Mouse (Mus musculus) ovary, postnatal 10 days (tissue): ENCODE results near the gene Itsn2.
"Not testable (repeated sequence)": the region's sequence is repeated elsewhere in the genome, so short reads cannot be mapped to it uniquely, and the experiment has no call there.

Source experiments
- DNase-seq: peaks from one replicate; pipeline ENCODE4 v3.0.0; 2022; ENCODE audit warnings: low spot score

Gene Itsn2

DNA sequence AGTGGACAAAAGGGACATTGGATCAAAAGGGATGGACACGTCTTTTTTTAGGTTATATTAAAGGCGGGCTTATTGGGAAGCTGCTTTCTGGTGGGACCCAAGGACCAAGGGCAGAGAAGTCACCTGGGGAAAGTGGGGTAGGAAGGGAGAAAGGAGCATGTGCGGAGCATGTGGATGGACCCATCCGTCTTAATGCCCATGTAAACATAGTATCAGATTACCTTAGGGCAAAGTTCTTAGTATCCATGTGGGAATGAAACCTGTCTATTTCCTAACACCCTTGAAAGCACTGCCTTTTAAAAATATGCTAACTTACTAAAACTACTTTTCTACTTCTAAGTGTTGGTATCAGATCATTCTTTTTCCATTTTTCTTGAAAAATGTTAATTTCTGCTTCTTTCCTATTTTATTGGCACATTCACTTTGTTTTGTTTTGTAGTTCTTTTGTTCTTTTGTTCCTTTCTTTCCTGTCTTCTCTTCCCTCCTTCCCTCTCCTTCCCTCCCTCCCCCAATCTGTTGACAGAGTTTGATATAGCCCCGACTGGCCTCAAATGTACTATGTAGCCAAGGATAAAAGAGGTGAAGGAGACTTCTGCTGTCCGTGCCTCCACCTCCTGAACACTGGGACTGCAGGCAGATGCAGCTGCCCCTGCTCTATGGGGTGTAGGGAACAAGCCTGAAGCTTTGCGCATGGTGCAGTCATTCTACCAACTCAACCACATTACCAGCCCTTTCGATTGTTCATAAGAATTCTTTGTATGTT lies 6.4 kb downstream of the Itsn2 start:
- no peak for DNase-seq

GRCm38 (mm10) chr12:4599713-4600112 lies 7.3 kb downstream of the Itsn2 start:
- no peak for DNase-seq

- no peak for DNase-seq
Measured at GRCm38 (mm10) chr12:4606625-4607024, 14.2 kb downstream of the Itsn2 start.

DNA sequence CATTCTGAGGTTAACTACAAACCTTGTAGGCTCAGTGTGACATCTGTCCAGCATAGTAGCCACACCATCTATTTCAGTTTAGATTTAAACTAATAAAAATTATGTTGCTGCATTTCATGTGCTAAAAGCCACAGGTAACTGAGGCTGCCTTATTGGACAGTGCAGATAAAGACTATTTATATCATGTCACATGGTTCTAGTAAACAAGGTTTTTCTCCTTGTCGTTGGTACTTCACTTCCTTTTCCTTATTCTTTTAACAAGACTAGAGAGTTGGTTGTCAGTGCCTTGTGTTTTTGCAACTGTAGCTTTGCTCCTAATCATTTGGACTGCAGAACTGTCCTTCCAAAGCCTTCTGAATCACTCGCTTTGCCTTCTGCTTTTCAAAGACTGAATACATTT lies 22.3 kb downstream of the Itsn2 start:
- DNase-seq = no peak

DNA sequence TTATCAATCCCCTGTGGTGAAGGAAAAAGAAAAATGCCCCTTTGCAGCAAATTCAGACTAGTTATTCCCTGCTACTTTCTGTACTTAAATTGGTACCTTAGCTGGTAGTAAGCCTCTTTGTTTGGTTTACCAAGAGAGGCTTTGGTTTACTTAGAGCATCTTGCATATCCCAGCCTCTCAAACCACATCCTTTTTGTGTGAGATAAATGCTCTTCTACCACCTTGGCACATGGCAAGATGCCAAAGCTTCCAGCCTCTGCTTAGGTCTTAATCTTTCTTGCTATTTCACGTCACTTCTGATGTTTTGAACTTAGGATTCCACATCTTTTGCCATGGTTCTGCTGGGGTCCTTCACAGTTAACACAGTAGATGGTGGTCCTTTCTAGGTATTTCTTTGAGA lies 31.8 kb downstream of the Itsn2 start:
- DNase-seq = no peak

DNA sequence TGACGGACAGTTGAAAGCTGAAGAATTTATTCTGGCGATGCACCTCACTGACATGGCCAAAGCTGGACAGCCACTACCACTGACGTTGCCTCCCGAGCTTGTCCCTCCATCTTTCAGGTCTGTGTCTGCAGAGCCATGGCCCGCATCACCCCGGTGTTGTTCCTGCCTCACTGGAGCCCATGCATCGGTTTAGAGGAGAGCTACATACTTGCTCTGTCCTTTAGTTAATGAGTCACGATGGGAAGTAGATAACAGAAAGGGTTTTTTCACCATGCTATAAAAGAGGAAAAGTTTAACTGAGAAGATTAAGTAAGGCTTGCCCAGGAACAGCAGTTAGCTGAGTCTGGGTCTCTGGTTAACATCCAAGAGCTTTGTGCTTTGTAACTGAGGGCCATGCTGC lies 40.5 kb downstream of the Itsn2 start:
- DNase-seq = no peak

- DNase-seq = no peak
Measured at GRCm38 (mm10) chr12:4638438-4638837, 46.0 kb downstream of the Itsn2 start.

DNA sequence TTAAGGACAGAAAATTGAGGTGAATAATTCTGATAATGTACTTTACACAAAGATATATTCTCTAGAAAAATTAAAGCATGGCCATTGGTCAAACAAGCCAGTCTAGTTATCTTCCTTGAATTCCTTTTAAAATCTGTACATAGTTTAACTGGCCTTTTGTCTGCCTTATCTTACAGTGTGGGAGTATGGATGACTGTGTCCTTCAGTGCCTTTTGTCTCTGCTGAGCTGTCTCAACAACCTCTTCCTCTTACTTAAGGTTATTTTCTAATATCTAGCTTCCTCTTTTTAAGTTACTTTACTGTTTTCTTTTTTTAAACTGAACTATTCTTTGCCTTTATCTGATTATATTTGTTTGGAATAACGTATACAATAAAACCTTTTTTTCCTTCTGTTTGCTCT lies 48.3 kb downstream of the Itsn2 start:
- DNase-seq = no peak

DNA sequence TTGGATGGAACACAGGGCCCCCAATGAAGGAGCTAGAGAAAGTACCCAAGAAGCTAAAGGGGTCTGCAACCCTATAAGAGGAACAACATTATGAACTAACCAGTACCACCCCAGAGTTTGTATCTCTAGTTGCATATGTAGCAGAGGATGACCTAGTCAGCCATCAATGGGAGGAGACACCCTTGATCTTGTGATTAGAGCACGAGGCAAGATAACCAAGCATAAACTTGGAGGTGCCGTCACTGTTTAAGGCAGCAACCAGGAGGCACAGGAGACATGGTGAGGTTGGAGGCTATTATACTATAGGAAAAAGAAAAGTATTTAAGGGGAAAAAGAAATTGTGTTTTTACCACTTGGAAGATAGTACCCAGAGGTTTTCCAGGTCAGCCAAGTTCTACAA lies 64.4 kb downstream of the Itsn2 start:
- DNase-seq = no peak

DNA sequence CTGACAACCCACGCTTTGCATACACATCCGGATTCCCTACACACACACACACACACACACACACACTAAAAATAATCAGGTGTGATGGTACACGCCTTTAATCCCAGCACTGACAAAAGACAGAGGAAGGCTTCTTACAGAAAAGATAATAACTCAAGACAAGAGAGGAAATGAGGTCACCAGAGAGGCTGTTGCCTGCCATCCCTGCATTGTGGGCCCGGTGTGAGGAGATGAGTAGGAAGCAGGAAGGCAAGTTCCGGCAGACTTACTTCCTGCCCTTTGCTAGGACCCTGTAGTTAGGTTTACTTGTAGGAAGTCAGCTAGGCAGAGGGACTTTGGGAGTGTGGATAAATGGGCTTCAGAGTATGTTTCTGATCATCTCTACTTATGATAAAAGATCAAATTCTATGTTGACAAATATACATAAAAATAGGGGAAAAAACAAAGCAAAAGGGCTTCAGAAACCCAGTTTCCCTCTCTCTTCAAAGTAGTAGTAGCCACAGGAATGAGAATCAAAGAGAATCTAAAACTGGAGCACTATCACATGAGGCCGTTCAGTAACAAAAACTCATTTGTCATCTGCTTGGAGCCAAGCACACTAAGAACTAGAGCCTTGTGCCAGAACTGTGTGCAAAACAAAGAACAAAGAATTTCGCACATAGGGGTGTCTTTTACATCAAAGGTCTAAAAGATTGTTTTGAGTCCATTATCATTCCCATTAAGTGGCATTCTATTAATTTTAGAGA lies 72.7 kb downstream of the Itsn2 start:
- no peak for DNase-seq

- DNase-seq = no peak
Measured at GRCm38 (mm10) chr12:4665675-4666037, 73.2 kb downstream of the Itsn2 start.

DNA sequence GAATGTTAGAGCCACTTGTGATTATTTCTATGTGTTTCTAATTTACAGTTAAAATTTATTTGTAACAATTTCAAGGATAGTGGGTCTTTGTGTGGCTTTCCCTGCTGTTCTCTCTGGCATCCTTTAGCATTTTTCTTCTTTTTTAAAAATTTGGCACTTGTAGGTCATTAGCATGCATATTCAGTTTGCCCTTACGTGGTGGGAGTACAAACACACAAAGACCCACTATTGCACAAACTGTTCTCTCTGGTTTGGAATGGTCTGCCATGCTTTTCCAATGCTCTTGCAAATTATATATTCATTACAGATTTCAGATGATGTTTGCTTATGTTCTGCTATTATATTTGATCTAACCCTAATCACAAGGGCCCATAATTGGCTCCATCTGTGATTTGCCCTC lies 83.9 kb downstream of the Itsn2 start:
- DNase-seq = no peak

- DNase-seq = no peak
Measured at GRCm38 (mm10) chr12:4679971-4680370, 87.5 kb downstream of the Itsn2 start.

- DNase-seq = no peak
Measured at GRCm38 (mm10) chr12:4685441-4685840, 93.0 kb downstream of the Itsn2 start.

- no peak for DNase-seq
Measured at GRCm38 (mm10) chr12:4688386-4688785, 95.9 kb downstream of the Itsn2 start.

DNA sequence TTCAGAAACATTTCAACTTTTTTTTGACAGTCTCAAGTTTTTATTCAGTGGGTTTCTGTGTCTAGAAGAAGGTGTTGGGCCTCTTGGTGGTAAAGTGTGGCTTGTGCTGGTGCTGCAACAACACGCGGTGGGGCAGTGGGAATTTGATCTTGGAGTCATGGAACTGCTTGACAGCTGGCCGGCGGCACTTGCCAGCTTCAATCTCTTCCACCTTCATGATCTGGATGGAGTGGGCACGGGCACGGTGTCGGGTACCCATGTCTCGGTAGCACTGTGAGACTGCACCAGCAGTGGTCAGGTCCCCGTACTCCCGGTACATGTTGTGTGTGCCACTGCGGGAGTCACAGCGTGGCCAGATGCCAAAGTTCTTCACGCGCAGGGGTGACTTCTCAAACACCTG lies 96.9 kb downstream of the Itsn2 start:
- no peak for DNase-seq

DNA sequence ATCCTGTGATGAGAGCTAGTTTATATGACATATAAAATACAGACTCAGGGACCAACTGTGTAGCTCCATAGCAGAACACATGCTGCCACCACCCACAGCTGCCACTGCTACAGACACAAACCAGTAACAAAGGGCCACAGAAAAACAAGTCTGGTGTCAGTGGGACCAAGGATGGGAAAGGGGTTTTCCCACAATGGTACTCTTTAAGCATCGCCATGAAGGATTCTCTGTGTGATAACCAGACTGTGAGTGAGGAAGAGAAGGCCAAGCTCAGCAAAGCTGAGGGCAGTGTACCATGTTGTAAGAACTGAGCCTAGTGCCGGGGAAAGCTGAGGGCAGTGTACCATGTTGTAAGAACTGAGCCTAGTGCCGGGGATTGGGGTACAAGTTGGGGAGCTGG lies 98.8 kb downstream of the Itsn2 start:
- no peak for DNase-seq

GRCm38 (mm10) chr12:4694534-4694933 lies 102.1 kb downstream of the Itsn2 start:
- DNase-seq = no peak

DNA sequence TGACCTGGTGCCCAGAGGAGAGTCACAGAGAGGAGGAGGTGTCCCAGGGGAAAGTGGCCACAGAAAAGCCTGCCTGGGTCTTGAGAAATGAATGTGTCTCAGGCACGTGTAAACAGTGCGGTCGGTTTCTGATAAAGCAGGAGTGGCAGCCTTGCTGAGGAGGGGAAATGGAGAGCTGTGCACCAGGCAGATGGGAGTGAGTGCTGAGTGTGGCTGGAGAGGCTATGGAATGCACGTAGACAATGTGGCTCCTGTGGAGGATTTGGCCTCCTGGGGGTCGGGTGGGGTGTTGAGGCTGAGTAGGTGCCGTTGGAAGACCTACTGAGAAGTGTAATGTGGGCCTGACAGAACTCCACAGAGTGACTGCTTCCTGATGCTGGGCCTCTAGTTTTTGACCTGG lies 113.2 kb downstream of the Itsn2 start:
- not testable (repeated sequence) for DNase-seq

DNA sequence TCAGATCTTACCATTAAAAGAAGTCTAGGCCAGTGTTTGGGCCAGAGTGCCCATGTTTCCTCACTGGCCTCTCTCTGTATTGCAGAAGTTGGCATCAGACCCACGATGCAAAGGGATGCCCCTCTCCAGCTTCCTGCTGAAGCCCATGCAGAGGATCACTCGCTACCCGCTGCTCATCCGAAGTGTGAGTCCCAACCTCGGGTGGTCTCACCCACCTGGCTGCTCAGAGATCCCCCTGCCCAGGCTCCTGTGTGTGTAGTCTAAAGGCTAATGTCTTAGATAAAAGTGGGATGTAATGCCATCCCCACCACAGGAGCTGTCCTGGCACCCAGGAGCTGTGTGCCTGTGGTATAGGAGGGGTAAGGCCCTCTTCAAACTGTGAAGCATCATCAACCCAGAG lies 113.7 kb downstream of the Itsn2 start:
- DNase-seq = no peak

- no peak for DNase-seq
Measured at GRCm38 (mm10) chr12:4706901-4707300, 114.5 kb downstream of the Itsn2 start.

GRCm38 (mm10) chr12:4707488-4708017 lies 115.1 kb downstream of the Itsn2 start:
- DNase-seq = no peak

DNA sequence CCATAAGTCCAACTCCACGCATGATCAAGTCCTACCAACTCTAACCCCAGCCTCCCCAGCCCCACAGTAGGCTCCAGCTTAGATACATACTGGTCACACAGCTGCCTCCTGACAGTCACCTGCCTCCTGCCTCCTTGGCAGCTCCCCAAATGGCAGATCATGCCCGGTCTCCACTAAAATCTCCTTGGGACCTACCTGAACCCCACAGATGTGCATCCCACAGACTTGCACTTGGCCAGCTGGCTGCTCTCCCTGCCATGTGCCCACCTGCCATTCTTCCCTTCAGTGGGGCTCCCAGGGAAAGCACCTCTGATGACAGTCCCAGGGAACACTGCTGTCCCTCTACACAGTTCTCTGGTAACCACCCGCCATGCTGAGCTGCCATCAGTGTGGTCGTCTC lies 115.9 kb downstream of the Itsn2 start:
- no peak for DNase-seq
